Mouse (Mus musculus): ENCODE results near the gene 5730596B20Rik. TPM values are rescaled to one million over a fixed set of nuclear protein-coding genes. Genes with fewer than 3 reads are reported as not detected.

5730596B20Rik gene
- total RNA-seq (2021): not detected
- long read RNA-seq, experiment 1: 0 reads
- long read RNA-seq, experiment 2: 0 reads

DNA sequence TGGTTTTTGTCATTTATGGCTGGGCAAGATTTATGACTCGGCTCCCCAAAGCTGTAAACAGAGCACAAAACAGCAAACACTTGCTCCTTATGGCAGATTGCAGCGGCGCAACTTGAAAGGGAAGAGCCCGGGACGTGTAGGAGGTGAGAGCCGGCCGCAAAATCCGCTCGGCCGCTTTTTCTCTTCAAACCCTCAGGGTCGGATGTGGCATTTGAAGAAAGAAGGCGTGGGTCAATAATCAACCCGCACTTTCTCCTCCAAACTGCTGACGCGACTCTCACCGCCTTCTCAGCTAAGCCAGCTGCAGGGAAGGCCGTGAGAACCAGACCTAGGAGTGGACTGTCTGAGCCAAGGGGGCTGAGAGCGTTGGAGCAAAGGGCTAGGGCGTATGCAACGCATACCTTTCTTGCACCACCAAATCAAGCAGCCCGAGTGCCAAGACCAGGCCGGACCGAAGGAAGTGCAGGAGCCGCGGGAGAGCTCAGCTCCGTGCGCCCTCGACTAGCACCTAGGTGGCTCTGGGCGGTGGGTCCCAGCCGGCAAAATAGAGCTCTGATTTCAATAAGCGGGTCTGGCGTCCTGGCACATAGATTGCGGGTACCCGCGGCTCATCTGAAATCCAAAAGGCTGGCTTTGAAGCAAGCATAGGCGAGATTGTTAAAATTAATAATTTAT is at the start of gene 5730596B20Rik:
5730596B20Rik (plus strand) TSS at position 438 of the 675 bp plus-strand sequence.
- intact Hi-C loops (cut with DNase I): no loop called here
- DNase-seq (ENCODE audit: low spot score in 2 of 2): no peak

DNA sequence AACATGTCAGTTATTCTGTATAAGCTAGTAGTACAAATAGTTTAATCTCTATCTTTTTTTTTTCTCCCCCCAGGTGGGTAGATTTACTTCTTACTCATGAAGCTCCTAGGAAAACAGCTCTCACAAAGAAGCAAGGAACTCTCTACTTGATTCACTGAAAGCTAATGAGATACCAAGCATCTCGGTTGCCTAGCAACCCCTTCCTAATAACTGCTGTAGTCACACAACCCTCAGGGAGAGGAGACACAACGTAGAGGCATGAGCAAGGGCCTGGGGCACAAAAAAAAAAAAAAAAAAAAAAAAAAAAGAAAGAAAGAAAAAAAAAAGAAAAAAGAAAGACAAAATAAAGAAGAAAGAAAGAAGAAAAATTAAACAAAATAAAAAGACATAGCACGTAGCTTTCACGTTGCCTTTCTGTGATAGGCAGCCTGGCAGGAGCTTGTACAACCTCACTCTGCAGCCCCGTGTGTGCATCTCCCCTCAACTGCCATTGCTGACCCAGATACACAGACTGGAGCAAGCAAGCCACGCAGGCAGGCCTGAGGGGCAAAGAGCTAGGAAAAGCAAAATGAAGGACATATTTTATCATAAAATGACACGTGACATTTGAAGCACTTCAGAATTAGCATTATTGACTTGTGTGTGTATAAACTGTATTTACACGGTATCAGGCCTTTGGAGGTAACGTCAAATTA is 39.3 kb upstream of the 5730596B20Rik start:
- DNase-seq (ENCODE audit: low spot score in 2 of 2): no peak
- intact Hi-C loops (cut with DNase I): no loop called here

- no peak for DNase-seq (ENCODE audit: low spot score in 2 of 2)
- intact Hi-C loops (cut with DNase I): no loop called here
Measured at GRCm38 (mm10) chr6:52138576-52138975, 38.7 kb upstream of the 5730596B20Rik start.

DNA sequence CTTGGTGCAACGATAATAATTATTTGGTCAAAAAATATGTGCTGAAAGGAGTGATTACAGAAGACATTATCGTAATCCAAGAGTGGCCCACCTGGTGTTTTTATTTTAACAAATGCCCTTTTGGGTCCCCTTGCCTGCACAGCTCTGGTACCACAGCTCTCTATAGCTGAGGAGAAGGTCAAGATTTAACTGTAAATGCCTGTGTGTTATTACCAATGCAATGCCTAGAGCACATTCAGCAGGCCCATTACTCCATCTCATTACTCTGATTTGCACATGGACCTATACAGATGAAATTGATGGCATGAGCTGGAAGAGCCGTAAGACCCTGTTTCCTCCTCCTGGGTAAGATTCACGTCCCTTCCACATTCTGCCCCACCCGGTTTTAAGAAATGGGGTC is 38.2 kb upstream of the 5730596B20Rik start:
- no peak for DNase-seq (ENCODE audit: low spot score in 2 of 2)
- intact Hi-C loops (cut with DNase I): no loop called here

GRCm38 (mm10) chr6:52150401-52150966 is 26.8 kb upstream of the 5730596B20Rik start:
- intact Hi-C loops (cut with DNase I): no loop called here
- DNase-seq (ENCODE audit: low spot score in 2 of 2): no peak

DNA sequence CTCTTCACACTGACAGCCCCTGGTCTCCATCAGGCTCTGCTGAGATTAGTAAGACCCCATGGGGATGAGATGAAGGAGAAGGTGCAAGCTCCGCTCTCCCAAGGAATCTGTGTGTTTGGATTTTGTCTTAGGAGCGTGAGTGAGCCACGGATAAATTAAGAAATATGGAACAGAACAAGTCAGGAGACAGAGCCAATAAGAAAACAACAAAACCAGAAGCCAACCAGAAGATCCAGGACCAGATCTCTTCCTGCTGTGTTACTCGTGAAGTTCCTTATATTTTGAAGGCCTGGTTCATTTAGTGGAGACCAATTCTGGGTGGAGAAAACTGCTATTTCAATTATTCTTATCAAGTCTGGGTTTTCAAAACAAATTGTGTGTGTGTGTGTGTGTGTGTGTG is 25.7 kb upstream of the 5730596B20Rik start:
- DNase-seq (ENCODE audit: low spot score in 2 of 2): no peak
- intact Hi-C loops (cut with DNase I): no loop called here

- intact Hi-C loops (cut with DNase I): no loop called here
Measured at GRCm38 (mm10) chr6:52152226-52153193, 24.8 kb upstream of the 5730596B20Rik start.

DNA sequence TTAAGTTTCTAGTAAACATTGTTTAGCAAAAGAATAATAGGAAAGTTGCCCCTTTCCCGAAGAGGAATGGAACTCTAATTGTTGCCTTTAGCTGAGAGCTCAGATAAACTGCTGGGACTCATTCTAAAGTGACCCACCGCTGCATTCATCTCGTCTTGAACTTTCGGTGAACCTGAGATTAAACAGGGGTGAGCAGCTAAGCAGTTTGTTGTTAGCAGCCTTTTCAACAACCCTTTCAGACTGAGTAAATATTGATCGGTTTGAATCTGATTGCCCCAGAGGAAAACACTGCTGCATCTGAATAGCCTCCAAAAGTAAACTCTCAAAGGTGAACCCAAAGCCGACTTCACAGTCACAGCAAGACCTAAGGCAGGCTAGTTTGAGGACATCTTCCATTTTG is 24.0 kb upstream of the 5730596B20Rik start:
- DNase-seq (ENCODE audit: low spot score in 2 of 2): no peak
- intact Hi-C loops (cut with DNase I): no loop called here

More at GRCm38 (mm10) chr6:52152226-52153193, 24.8 kb upstream of the 5730596B20Rik start:
- no peak for DNase-seq (ENCODE audit: low spot score in 2 of 2)

GRCm38 (mm10) chr6:52154044-52154443 is 23.3 kb upstream of the 5730596B20Rik start:
- intact Hi-C loops (cut with DNase I): no loop called here

DNA sequence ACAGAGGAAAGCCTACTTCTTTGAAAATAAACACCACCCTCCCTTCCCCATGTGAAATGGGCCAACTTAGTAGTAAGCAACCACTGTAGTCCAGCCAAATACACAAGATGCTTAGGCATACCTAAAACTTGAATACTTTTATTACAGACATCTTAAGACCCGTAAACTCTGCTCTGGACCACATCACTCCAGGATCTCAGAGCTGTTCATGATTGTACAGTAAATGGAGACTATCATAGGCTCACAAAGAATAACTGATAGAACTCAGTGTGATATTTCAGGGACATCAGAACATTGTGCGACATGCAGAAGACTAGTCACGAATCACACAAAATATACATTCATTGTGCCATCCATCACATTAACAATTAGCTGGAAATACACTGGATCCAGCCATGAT is 21.8 kb upstream of the 5730596B20Rik start:
- no peak for DNase-seq (ENCODE audit: low spot score in 2 of 2)
- intact Hi-C loops (cut with DNase I): no loop called here

More at GRCm38 (mm10) chr6:52154044-52154443, 23.3 kb upstream of the 5730596B20Rik start:
- DNase-seq (ENCODE audit: low spot score in 2 of 2): no peak

DNA sequence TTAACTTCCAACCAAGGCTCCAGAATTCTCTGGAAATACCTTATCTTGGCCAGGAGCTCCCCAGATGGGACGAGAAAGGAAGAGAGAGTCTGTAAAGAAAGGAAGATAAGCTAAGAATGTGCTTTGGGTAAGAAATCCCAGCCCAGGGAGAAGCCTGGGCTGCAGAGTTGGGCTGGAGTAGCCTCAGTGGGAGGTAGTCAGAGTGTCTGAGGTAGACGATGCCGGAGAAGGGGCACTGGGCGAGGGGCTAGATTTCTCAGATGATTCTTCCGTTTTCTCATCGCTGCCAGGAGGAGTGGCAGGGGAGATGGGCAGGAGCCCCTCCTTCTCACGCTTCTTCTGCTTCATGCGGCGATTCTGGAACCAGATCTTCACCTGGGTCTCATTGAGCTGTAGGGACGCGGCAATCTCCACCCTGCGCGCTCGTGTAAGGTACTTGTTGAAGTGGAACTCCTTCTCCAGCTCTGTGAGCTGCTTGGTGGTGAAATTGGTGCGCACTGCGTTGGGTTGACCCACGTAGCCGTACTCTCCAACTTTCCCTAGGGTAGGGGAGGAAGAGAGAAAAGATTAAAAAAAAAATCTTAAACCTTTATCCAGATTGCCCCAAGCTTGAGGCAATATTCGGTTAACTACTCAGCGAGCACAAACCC is 20.6 kb upstream of the 5730596B20Rik start:
- intact Hi-C loops (cut with DNase I): no loop called here
- no peak for DNase-seq (ENCODE audit: low spot score in 2 of 2)

DNA sequence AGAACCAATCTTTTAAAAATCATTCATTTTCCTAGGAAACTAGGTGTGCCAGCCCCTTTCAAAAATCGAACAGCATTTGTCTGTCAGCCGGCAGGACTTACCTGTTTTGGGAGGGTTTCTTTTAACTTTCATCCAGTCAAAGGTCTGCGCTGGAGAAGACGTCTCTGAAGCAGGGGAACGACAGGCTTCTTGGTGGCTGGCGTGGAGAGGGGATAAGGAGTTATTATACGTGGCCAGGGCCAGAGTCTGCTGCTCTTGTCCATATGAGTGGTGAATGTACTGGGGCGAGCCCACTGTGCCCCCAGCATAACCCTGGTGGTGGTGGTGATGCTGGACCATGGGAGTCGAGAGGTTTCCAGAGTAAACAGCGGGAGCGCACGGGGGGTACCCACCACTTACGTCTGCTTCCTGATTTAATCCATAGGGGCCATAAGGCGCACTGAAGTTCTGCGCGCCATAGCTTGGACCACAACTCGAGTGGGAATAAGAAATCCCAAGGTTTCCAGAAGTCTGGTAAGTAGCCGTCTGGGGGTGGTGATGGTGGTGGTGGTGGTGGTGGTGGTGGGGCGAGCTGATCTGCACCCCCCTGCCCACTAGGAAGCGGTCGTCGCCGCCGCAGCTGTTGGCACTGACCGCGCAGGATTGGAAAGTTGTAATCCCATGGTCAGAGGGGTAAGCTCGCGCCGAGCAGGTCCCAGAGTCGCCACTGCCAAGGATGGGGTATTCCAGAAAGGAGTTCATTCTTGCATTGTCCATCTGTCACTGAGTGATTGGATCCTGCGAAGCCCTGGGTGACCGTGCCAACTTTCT is 19.6 kb upstream of the 5730596B20Rik start:
- DNase-seq (ENCODE audit: low spot score in 2 of 2): no peak
- intact Hi-C loops (cut with DNase I): no loop called here

GRCm38 (mm10) chr6:52158276-52159051 is 18.8 kb upstream of the 5730596B20Rik start, which contains the start of gene Hoxa1:
TSS of gene Hoxa1 (minus strand) at chr6:52158317.
- intact Hi-C loops (cut with DNase I): no loop called here
- no peak for DNase-seq (ENCODE audit: low spot score in 2 of 2)

- intact Hi-C loops (cut with DNase I): no loop called here
- DNase-seq (ENCODE audit: low spot score in 2 of 2): no peak
Measured at GRCm38 (mm10) chr6:52159164-52159761, 18.0 kb upstream of the 5730596B20Rik start.

DNA sequence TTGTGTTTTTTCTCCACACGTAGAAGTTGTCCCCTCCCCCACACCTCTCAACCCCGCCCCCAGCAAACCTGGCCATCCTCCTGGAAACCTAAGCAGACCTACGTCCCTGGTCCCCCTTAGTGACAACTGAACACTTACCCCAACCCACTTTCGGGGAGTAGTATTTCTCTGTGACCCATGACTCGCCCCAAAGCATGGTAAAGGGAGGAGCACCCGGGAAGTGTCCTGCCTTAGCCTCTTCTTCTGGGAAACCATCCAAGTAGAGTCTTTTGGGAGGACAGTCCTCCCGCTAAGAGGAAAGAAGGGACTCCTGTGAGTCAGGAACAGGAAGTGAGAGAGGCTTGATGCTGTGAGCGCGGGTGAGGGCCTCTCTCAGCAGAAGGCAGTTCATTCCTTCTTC is 17.3 kb upstream of the 5730596B20Rik start:
- intact Hi-C loops (cut with DNase I): loop anchor here (5.0 to 10.0 kb wide), 2 partner anchors 153 to 155 kb away; partner anchors contain the start of gene Evx1
- DNase-seq (ENCODE audit: low spot score in 2 of 2): no peak

DNA sequence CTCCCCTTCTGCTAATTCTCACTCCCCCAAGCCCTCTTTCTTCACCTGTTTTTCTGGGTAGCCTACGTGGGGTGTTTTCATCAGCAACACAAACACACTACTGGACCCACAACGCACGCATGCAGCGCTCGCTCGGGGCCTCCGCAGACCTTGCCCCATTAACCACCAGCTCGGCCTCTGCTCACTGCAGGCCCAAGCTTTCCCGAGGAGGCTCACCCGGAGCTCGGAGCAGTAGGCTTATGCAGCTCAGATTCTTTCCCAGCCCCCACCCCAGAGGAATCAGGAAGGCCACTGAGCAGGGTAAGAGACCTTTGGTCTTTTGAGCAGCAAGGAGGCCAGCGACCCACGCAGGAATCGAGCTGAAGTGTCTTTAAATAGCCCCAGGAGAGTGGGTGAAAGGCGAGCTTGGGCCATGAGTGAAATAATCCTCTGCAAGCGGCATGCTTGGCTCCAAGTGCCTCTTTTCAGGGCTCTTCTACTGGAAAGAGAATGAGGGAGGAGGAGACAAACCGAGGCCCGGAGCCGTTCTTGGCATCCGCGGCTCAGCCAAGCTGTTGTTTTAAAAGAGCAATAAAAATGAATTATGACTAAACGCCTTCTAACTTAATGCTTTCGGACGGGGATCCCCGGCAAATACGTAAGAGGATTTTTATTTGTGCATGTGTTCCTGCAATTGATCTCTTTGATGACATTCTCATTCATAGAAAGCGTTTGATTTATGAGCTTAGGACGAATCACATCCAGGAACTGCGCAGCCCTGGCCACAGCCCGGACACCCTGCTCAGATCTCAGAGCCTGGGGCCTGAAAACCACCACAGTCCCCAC is 16.6 kb upstream of the 5730596B20Rik start:
- intact Hi-C loops (cut with DNase I): loop anchor here (5.0 to 10.0 kb wide), 2 partner anchors 153 to 154 kb away; partner anchors contain the start of gene Evx1
- DNase-seq (ENCODE audit: low spot score in 2 of 2): no peak
